Mouse (Mus musculus) cortical plate, adult 2 months (tissue): ENCODE data around the gene Slain1. TPM values are rescaled to one million over a fixed set of nuclear protein-coding genes. Genes with fewer than 3 reads are reported as not detected.
A peak's percentile ranks its signal among the peaks of the same experiment; 100 is the strongest.

ENCODE experiments used
- H3K27ac ChIP-seq: fragments of 200-500 bp; 2 replicates; pipeline ENCODE4 v1.5.1; 2012; ENCODE audit warnings: low read length, control low read depth, inconsistent platforms; ENCODE audit not compliant: insufficient read depth
- H3K4me1 ChIP-seq: fragments of 200-500 bp; 2 replicates; pipeline ENCODE4 v1.6.1; 2011; ENCODE audit warnings: low read length; ENCODE audit not compliant: control insufficient read depth, insufficient read depth
- H3K4me3 ChIP-seq: fragments of 200-500 bp; 2 replicates; pipeline ENCODE4 v1.5.1; 2011; ENCODE audit warnings: mild to moderate bottlenecking, low read length, control low read depth; ENCODE audit not compliant: insufficient read depth
- CTCF ChIP-seq: fragments of 200-500 bp; IDR thresholded peaks from 2 replicates; pipeline ENCODE4 v1.5.1; 2011; ENCODE audit warnings: mild to moderate bottlenecking, control low read depth, low read length; ENCODE audit not compliant: insufficient read depth; ENCODE audit errors: extremely low read depth
- POLR2A ChIP-seq: fragments of 200-500 bp; IDR thresholded peaks from 2 replicates; pipeline ENCODE4 v1.6.1; 2011; ENCODE audit warnings: mild to moderate bottlenecking, low read length, control low read depth; ENCODE audit not compliant: insufficient read depth; ENCODE audit errors: extremely low read depth
- polyA plus RNA-seq: library from polyadenylated mRNA; depleted of rRNA; stranded (reverse); fragments of >200 nt; gene quantifications from 2 replicates; pipeline ENCODE4 v1.2.3, GENCODE M21; 2012

Gene Slain1
- polyA plus RNA-seq, 1 experiment: 72.4 TPM

GRCm38 (mm10) chr14:103695620-103696019, 45.6 kb downstream of the Slain1 start:
- no peak for TF ChIP-seq POLR2A
- TF ChIP-seq CTCF: no peak
- H3K4me1 ChIP-seq: no peaks in the 10 kb centered on the region
- H3K27ac ChIP-seq: no peak overlapping the region
- no peak overlapping the region for H3K4me3 ChIP-seq

GRCm38 (mm10) chr14:103697101-103697500, 47.1 kb downstream of the Slain1 start:
- Histone ChIP-seq H3K4me1 (no peaks in the 10 kb centered on the region), H3K27ac (no peak overlapping the region), H3K4me3 (no peak overlapping the region)
- TF ChIP-seq CTCF: no peak
- TF ChIP-seq POLR2A: no peak

- Histone ChIP-seq H3K4me1 (no peaks in the 10 kb centered on the region), H3K27ac (no peak overlapping the region), H3K4me3 (no peak overlapping the region)
- no peak for TF ChIP-seq POLR2A
- TF ChIP-seq CTCF: no peak
Observed at GRCm38 (mm10) chr14:103699308-103699707, 49.3 kb downstream of the Slain1 start.

- Histone ChIP-seq H3K27ac (no peak overlapping the region), H3K4me3 (no peak overlapping the region), H3K4me1 (no peaks in the 10 kb centered on the region; the same call in 1 of the 2 replicates)
- TF ChIP-seq CTCF: no peak
- TF ChIP-seq POLR2A: no peak
Observed at GRCm38 (mm10) chr14:103702516-103702915, 52.5 kb downstream of the Slain1 start.

DNA sequence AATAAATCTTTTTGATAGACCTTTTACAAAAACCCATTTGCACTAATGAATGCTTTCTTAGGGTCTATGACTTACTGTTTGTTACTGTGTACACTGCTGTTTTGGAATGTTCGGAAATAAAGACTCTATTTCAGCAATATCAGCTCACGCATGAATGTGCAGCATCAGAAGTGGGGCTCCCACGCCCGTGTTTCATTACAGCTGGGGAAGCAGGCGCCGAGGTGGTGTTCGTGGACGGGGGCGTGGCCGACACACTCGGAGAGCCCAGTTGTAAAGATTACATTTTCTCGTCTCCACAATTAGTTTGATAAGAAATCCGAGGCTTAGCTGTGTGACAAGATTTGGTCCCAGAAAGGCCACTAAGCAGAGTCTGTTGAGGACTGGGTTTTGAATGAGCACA, 54.7 kb downstream of the Slain1 start:
- Histone ChIP-seq H3K4me3 (no peak overlapping the region), H3K4me1 (no peaks in the 10 kb centered on the region; the same call in 1 of the 2 replicates), H3K27ac (no peak overlapping the region)
- TF ChIP-seq POLR2A: no peak
- TF ChIP-seq CTCF: no peak

DNA sequence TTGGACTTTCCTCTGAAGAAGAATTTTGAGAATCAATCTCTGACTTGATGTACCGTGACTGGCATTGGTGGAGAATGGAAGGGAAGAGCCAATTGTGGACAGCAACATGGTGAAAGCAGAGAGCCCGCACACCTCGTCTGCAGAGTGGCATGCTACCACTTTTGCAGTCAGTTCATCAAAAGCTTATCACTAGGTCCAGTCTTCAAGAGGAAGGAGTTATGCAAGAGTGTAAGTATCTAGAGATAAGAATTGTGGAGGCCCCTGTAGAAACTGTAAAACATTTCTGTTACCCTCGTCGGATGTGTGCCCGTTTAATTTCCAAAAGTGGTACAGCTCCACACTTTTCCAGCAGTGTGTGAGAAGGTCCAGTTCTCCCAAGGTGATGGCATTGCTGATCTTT, 56.3 kb downstream of the Slain1 start:
- Histone ChIP-seq H3K4me3 (no peak overlapping the region), H3K4me1 (no peaks in the 10 kb centered on the region; the same call in 1 of the 2 replicates), H3K27ac (no peak overlapping the region)
- TF ChIP-seq POLR2A (no peak), CTCF (no peak)

GRCm38 (mm10) chr14:103708601-103709000, 58.6 kb downstream of the Slain1 start:
- TF ChIP-seq POLR2A (no peak), CTCF (no peak)

DNA sequence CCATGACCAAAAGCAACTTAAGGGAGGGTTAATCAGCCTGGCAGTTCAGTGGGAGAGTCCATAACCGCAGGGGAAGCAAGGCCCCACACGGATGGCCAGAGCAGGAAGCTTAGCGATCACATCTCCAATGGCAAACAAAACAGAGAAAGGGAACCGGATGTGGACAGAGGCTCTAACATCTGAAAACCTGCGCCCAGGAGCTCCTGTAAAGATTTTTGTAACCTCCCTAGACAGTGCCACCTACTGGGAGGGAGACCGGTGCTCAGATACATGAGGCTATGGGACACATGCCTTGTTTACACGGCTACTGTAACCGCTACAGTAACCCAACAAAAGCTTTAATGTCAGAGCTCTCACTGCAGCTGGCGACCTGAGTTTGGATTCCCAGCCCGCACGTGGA, 59.2 kb downstream of the Slain1 start:
- Histone ChIP-seq H3K4me1 (no peaks in the 10 kb centered on the region; the same call in 1 of the 2 replicates), H3K4me3 (no peak overlapping the region), H3K27ac (no peak overlapping the region)
- TF ChIP-seq CTCF: no peak
- TF ChIP-seq POLR2A: no peak

More at GRCm38 (mm10) chr14:103708601-103709000, 58.6 kb downstream of the Slain1 start:
- no peak overlapping the region for H3K27ac ChIP-seq
- no peak overlapping the region for H3K4me3 ChIP-seq
- H3K4me1 ChIP-seq: no peaks in the 10 kb centered on the region; the same call in 1 of the 2 replicates

DNA sequence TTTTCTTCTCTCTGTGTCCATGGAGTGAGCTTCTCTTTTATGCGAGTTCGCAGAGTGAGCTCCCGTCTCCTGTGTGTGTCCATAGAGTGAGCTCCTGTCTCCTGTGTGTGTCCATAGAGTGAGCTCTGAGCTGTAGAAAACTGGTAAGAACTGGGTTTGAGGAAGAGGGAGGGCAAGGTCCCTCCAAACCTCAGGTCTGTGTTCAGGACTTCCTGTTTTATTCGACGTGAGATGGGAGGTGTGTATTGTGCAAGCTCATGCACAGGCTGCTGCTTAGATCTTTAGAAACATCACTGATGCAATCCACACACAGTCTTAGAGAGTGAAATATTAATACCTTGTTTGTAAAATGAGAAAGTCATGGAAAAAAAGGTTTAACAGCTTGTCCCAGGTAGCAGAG, 63.0 kb downstream of the Slain1 start:
- Histone ChIP-seq H3K4me3 (no peak overlapping the region), H3K4me1 (no peaks in the 10 kb centered on the region), H3K27ac (no peak overlapping the region)
- no peak for TF ChIP-seq POLR2A
- TF ChIP-seq CTCF: no peak

GRCm38 (mm10) chr14:103717516-103717915, 67.5 kb downstream of the Slain1 start:
- Histone ChIP-seq H3K4me1 (no peaks in the 10 kb centered on the region), H3K27ac (no peak overlapping the region), H3K4me3 (no peak overlapping the region)
- TF ChIP-seq CTCF (peak; percentile 52), POLR2A (no peak)

GRCm38 (mm10) chr14:103717979-103718378, 68.0 kb downstream of the Slain1 start:
- no peak overlapping the region for H3K27ac ChIP-seq
- no peaks in the 10 kb centered on the region for H3K4me1 ChIP-seq
- no peak overlapping the region for H3K4me3 ChIP-seq
- TF ChIP-seq CTCF (no peak), POLR2A (no peak)
